Mouse (Mus musculus) induced T-regulatory cell, adult 2 months (primary cell): ENCODE measurements at regions not wholly inside any gene's neighbourhood (a gene's known extent, or its start where the extent isn't known, plus 50 kb on each side); places are given as distances from the start of the nearest gene placed in this dataset.

ENCODE experiments used
- DNase-seq: peaks from one replicate; pipeline ENCODE4 v3.0.0-alpha.2; 2012; ENCODE audit warnings: low read depth

GRCm38 (mm10) chr2:114993419-114993818 lies 338.7 kb upstream of the Dph6 start:
- no peak for DNase-seq

GRCm38 (mm10) chr2:114993882-114994281 lies 339.1 kb upstream of the Dph6 start:
- DNase-seq, result no peak

GRCm38 (mm10) chr2:114994691-114995347 lies 340.1 kb upstream of the Dph6 start:
- DNase-seq, result no peak

GRCm38 (mm10) chr2:115013916-115014315 lies 359.2 kb upstream of the Dph6 start:
- no peak for DNase-seq

- no peak for DNase-seq
Measured at GRCm38 (mm10) chr2:115026777-115027176, 372.0 kb upstream of the Dph6 start.

GRCm38 (mm10) chr2:115031134-115031533 lies 376.4 kb upstream of the Dph6 start:
- no peak for DNase-seq

GRCm38 (mm10) chr2:115036205-115036604 lies 381.4 kb upstream of the Dph6 start:
- DNase-seq, result no peak

GRCm38 (mm10) chr2:115042299-115042785 lies 387.6 kb upstream of the Dph6 start:
- DNase-seq, result no peak

GRCm38 (mm10) chr2:115056327-115057070 lies 401.7 kb upstream of the Dph6 start:
- DNase-seq, result no peak

GRCm38 (mm10) chr2:115057200-115057599 lies 402.4 kb upstream of the Dph6 start:
- DNase-seq, result no peak

GRCm38 (mm10) chr2:115067489-115068163 lies 412.9 kb upstream of the Dph6 start:
- DNase-seq, result no peak

- DNase-seq, result no peak
Measured at GRCm38 (mm10) chr2:115069704-115070103, 414.9 kb upstream of the Dph6 start.

- DNase-seq, result no peak
Measured at GRCm38 (mm10) chr2:115070123-115070522, 415.4 kb upstream of the Dph6 start.

GRCm38 (mm10) chr2:115070666-115071065 lies 415.9 kb upstream of the Dph6 start:
- no peak for DNase-seq

GRCm38 (mm10) chr2:115081563-115082291 lies 427.0 kb upstream of the Dph6 start:
- DNase-seq, result no peak

GRCm38 (mm10) chr2:115082292-115082809 lies 427.6 kb upstream of the Dph6 start:
- no peak for DNase-seq

GRCm38 (mm10) chr2:115088421-115089120 lies 433.8 kb upstream of the Dph6 start:
- no peak for DNase-seq

GRCm38 (mm10) chr2:115090430-115091175 lies 435.8 kb upstream of the Dph6 start:
- no peak for DNase-seq

GRCm38 (mm10) chr2:115095351-115095750 lies 440.6 kb upstream of the Dph6 start:
- DNase-seq, result no peak

- DNase-seq, result no peak
Measured at GRCm38 (mm10) chr2:115101501-115101900, 446.7 kb upstream of the Dph6 start.
